Mouse (Mus musculus) kidney, postnatal 0 days (tissue): ENCODE data around the gene Cyb561a3. TPM values are rescaled to one million over a fixed set of nuclear protein-coding genes. Genes with fewer than 3 reads are reported as not detected.

Experiments used
- ATAC-seq: fragments of 200-750 bp; cut with Nextera tagmentation; replicated peaks from 2 replicates; pipeline ENCODE4 v1.8.0; 2017; ENCODE audit warnings: low read depth, moderate number of reproducible peaks, moderate TSS enrichment, moderate library complexity; ENCODE audit not compliant: low FRiP score
- DNase-seq: peaks from one replicate; pipeline ENCODE4 v3.0.0-alpha.2; 2016; ENCODE audit warnings: low spot score
- H3K27ac ChIP-seq: fragments of 300-500 bp; sonication (generic); 2 replicates; pipeline ENCODE4 v1.5.1; 2014; ENCODE audit warnings: mild to moderate bottlenecking
- H3K27me3 ChIP-seq: fragments of 300-500 bp; sonication (generic); 2 replicates; pipeline ENCODE4 v1.6.1; 2014; ENCODE audit warnings: low read length, mixed read lengths; ENCODE audit not compliant: insufficient read depth
- H3K36me3 ChIP-seq: fragments of 300-500 bp; sonication (generic); 2 replicates; pipeline ENCODE4 v1.6.1; 2014; ENCODE audit warnings: low read length, mixed read lengths; ENCODE audit not compliant: insufficient read depth
- H3K4me1 ChIP-seq: fragments of 300-500 bp; sonication (generic); replicated peaks from 2 replicates; pipeline ENCODE4 v1.6.1; 2014; ENCODE audit warnings: antibody characterized with exemption, low read length, mixed read lengths; ENCODE audit not compliant: insufficient read depth
- H3K4me2 ChIP-seq: fragments of 300-500 bp; sonication (generic); 2 replicates; pipeline ENCODE4 v1.6.1; 2014; ENCODE audit warnings: mild to moderate bottlenecking, low read length, moderate library complexity, mixed read lengths
- H3K4me3 ChIP-seq: fragments of 300-500 bp; sonication (generic); replicated peaks from 2 replicates; pipeline ENCODE4 v1.5.1; 2014; ENCODE audit warnings: low read depth, low read length
- H3K9ac ChIP-seq: fragments of 300-500 bp; sonication (generic); 2 replicates; pipeline ENCODE4 v1.6.1; 2014; ENCODE audit warnings: low read depth, low read length
- H3K9me3 ChIP-seq: fragments of 300-500 bp; sonication (generic); replicated peaks from 2 replicates; pipeline ENCODE4 v1.6.1; 2016; ENCODE audit warnings: low read length, inconsistent platforms, mixed read lengths
- CTCF ChIP-seq: IDR thresholded peaks from 2 replicates; pipeline ENCODE4 v1.5.1; 2016; ENCODE audit warnings: antibody characterized with exemption, low read depth, mild to moderate bottlenecking, moderate library complexity
- WGBS: fragments of 180-500 bp; shearing (Covaris S2); extraction: QIAGEN DNeasy Blood & Tissue Kit; methylation state at CpG from one replicate; pipeline ENCODE4 v1.1.7; 2014; 5-methylcytosine and 5-hydroxymethylcytosine counted together
- polyA plus RNA-seq: library from polyadenylated mRNA; unstranded; fragments of >200 nt; fragmentation: Nextera tagmentation; extraction: Ambion mirVana; gene quantifications from 2 replicates; pipeline ENCODE4 v1.2.1, GENCODE M21; 2015

Gene Cyb561a3
- polyA plus RNA-seq, 1 experiment from 2014 or later = 17.2 TPM

GRCm38 (mm10) chr19:10599648-10600047, 22.7 kb downstream of the Cyb561a3 start:
- H3K4me1 ChIP-seq = peaks cover 6% of the 10 kb centered on the region; the same call in 1 of the 2 replicates
- H3K9ac ChIP-seq = no peak overlapping the region
- 94% methylated on average over 2 of the region's 2 CpGs for WGBS
- no peak overlapping the region for H3K4me3 ChIP-seq
- DNase-seq = no peak
- no peak for TF ChIP-seq CTCF
- no peak for ATAC-seq
- no peak overlapping the region for H3K27ac ChIP-seq
- H3K4me2 ChIP-seq = no peak overlapping the region
- H3K36me3 ChIP-seq = peaks cover 15% of the 10 kb centered on the region
- H3K9me3 ChIP-seq = no peaks in the 10 kb centered on the region
- no peaks in the 10 kb centered on the region for H3K27me3 ChIP-seq

- peak overlapping the region; percentile 25; the same call in 1 of the 2 replicates for H3K4me3 ChIP-seq
- 5% methylated on average over 6 of the region's 6 CpGs for WGBS
- peak overlapping the region; percentile 90 for H3K27ac ChIP-seq
- DNase-seq = peak; percentile 63
- ATAC-seq = no peak
- H3K4me1 ChIP-seq = peaks cover 12% of the 10 kb centered on the region
- H3K27me3 ChIP-seq = no peaks in the 10 kb centered on the region
- H3K36me3 ChIP-seq = 0 out of 2 replicates have a peak, but pooled peaks cover 4% of the 10 kb centered on the region
- no peaks in the 10 kb centered on the region for H3K9me3 ChIP-seq
- peak overlapping the region; percentile 40 for H3K9ac ChIP-seq
- H3K4me2 ChIP-seq = peak overlapping the region; percentile 59
- TF ChIP-seq CTCF = no peak
Observed at GRCm38 (mm10) chr19:10602247-10602769, 25.3 kb downstream of the Cyb561a3 start.

DNA sequence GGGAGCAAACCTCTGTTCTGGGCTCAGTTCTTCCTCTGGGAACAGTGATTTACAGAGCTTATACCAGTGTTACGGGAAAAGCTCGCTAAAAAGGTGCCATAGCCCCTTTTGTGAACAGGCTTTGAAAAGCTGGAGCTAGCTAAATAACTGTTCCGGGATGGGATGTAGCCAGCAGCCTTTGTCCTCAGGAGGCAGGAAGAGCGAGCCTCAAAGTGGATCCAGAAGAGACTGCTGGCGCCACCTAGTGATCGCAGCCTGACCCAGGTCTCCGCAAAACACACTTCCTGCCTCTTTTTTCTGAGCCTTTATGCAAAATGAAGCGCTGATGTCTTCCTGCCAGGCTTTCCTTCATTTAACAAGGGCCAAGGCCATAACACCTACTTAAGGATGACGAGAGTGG, 25.8 kb downstream of the Cyb561a3 start:
- DNase-seq (peak; percentile 97), ATAC-seq (0 out of 2 replicates have a peak, but pooled peaks have one; percentile 40)
- Histone ChIP-seq H3K4me1 (peaks cover 12% of the 10 kb centered on the region), H3K4me2 (peak overlapping the region; percentile 59), H3K27ac (peak overlapping the region; percentile 90), H3K4me3 (peak overlapping the region; percentile 25; the same call in 1 of the 2 replicates), H3K27me3 (no peaks in the 10 kb centered on the region), H3K9ac (peak overlapping the region; percentile 40), H3K9me3 (no peaks in the 10 kb centered on the region), H3K36me3 (peaks cover 7% of the 10 kb centered on the region)
- WGBS = under 1% methylated on average over 9 of the region's 9 CpGs
- peak; percentile 94 for TF ChIP-seq CTCF

GRCm38 (mm10) chr19:10603660-10604523, 26.9 kb downstream of the Cyb561a3 start:
- H3K27ac ChIP-seq = peak overlapping the region; percentile 91
- H3K36me3 ChIP-seq = peaks cover 14% of the 10 kb centered on the region
- H3K9me3 ChIP-seq = no peaks in the 10 kb centered on the region
- H3K4me2 ChIP-seq = peak overlapping the region; percentile 59
- H3K4me3 ChIP-seq = peak overlapping the region; percentile 4; the same call in 1 of the 2 replicates
- WGBS = 69% methylated on average over 18 of the region's 18 CpGs
- peaks cover 12% of the 10 kb centered on the region for H3K4me1 ChIP-seq
- ATAC-seq (peak; percentile 7; the same call in 1 of the 2 replicates), DNase-seq (peak; percentile 17)
- peak overlapping the region; percentile 44; the same call in 1 of the 2 replicates for H3K9ac ChIP-seq
- no peak for TF ChIP-seq CTCF
- H3K27me3 ChIP-seq = no peaks in the 10 kb centered on the region

GRCm38 (mm10) chr19:10604534-10604933, 27.6 kb downstream of the Cyb561a3 start:
- no peak for TF ChIP-seq CTCF
- 27% methylated on average over 3 of the region's 3 CpGs for WGBS
- peaks cover 17% of the 10 kb centered on the region for H3K36me3 ChIP-seq
- DNase-seq = no peak
- peak overlapping the region; percentile 79 for H3K4me3 ChIP-seq
- H3K4me1 ChIP-seq = peaks cover 12% of the 10 kb centered on the region
- peak overlapping the region; percentile 69 for H3K9ac ChIP-seq
- no peaks in the 10 kb centered on the region for H3K27me3 ChIP-seq
- H3K27ac ChIP-seq = peak overlapping the region; percentile 91
- peak overlapping the region; percentile 72 for H3K4me2 ChIP-seq
- no peaks in the 10 kb centered on the region for H3K9me3 ChIP-seq
- no peak for ATAC-seq

DNA sequence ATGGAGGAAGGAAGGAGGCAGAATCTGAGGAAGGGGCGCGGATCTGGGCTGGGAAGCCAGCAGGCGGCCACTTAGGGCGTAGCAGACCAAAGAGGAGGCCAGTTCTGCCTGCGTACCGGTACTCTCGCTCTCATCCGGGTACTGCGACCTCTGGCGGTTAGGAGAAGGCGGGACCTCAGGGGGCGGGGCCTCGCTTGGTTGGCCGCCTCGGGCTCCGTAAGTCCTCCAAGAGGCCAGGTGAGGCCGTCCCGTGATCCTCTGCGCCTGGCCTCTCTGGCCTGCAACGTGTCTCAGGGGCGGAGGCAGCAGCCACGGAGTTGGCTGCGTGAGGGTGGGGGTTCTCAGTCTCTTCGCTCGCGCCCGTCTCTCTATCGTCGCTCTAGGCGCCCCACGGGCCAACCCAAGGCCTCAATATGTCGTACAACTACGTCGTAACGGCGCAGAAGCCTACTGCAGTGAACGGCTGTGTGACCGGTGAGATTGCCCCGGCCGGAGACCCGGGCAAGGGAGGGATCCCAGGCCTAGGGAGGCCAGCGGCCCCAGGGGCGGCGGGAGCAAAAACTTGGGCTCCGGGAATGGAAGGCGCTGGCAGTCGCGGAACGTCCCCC, 28.4 kb downstream of the Cyb561a3 start, which contains the start of the genes Ddb1 and Tkfc:
TSS of gene Ddb1 (plus strand) at position 35 of the 608 bp plus-strand sequence.
TSS of gene Tkfc (minus strand) at position 362 of the 608 bp plus-strand sequence.
- H3K36me3 ChIP-seq = peaks cover 24% of the 10 kb centered on the region
- peaks cover 12% of the 10 kb centered on the region for H3K4me1 ChIP-seq
- DNase-seq = peak; percentile 99
- H3K4me3 ChIP-seq = peak within 1 kb of the TSS; percentile 79
- peak; percentile 79 for TF ChIP-seq CTCF
- H3K4me2 ChIP-seq = peak within 1 kb of the TSS; percentile 72
- WGBS = under 1% methylated on average over 49 of the region's 49 CpGs
- H3K27ac ChIP-seq = peak within 1 kb of the TSS; percentile 91
- H3K9ac ChIP-seq = peak within 1 kb of the TSS; percentile 85
- ATAC-seq = peak; percentile 95
- H3K27me3 ChIP-seq = no peaks in the 10 kb centered on the region
- H3K9me3 ChIP-seq = no peaks in the 10 kb centered on the region
